Mouse (Mus musculus) small intestine, adult 2 months (tissue): ENCODE data around the gene Chic2. TPM values are rescaled to one million over a fixed set of nuclear protein-coding genes. Genes with fewer than 3 reads are reported as not detected.

ENCODE experiments used
- H3K27ac ChIP-seq: fragments of 200-500 bp; 2 replicates; pipeline ENCODE4 v1.5.1; 2012; ENCODE audit warnings: low read depth, low read length, control low read depth, inconsistent platforms; ENCODE audit not compliant: insufficient read depth
- H3K27me3 ChIP-seq: fragments of 200-500 bp; 2 replicates; pipeline ENCODE4 v1.6.1; 2012; ENCODE audit warnings: mild to moderate bottlenecking, moderate library complexity, low read length, inconsistent platforms; ENCODE audit not compliant: control insufficient read depth, insufficient read depth
- H3K36me3 ChIP-seq: fragments of 200-500 bp; 2 replicates; pipeline ENCODE4 v1.6.1; 2012; ENCODE audit warnings: mild to moderate bottlenecking, low read length, control low read depth, inconsistent platforms; ENCODE audit not compliant: control insufficient read depth, insufficient read depth
- H3K4me1 ChIP-seq: fragments of 200-500 bp; 2 replicates; pipeline ENCODE4 v1.6.1; 2012; ENCODE audit warnings: low read length, inconsistent platforms, mixed read lengths; ENCODE audit not compliant: control insufficient read depth, insufficient read depth, insufficient read length
- H3K4me3 ChIP-seq: fragments of 200-500 bp; 2 replicates; pipeline ENCODE4 v1.5.1; 2012; ENCODE audit warnings: low read depth, mild to moderate bottlenecking, control low read depth, inconsistent platforms, low read length, moderate library complexity
- CTCF ChIP-seq: fragments of 200-500 bp; IDR thresholded peaks from 2 replicates; pipeline ENCODE4 v1.5.1; 2012; ENCODE audit warnings: low read depth, mild to moderate bottlenecking, control low read depth, inconsistent platforms, low read length, moderate library complexity, mixed read lengths; ENCODE audit not compliant: insufficient replicate concordance, insufficient read length; ENCODE audit errors: extremely low read depth
- POLR2A ChIP-seq: fragments of 200-500 bp; IDR thresholded peaks from 2 replicates; pipeline ENCODE4 v1.6.1; 2012; ENCODE audit warnings: low read depth, mild to moderate bottlenecking, control low read depth, inconsistent platforms, low read length, moderate library complexity
- WGBS: fragments of 180-500 bp; shearing (Covaris S2); methylation state at CpG from one replicate; pipeline ENCODE4 v1.1.7; 2018; 5-methylcytosine and 5-hydroxymethylcytosine counted together
- polyA plus RNA-seq: library from polyadenylated mRNA; depleted of rRNA; stranded (reverse); fragments of >200 nt; gene quantifications from 2 replicates; pipeline ENCODE4 v1.2.3, GENCODE M21; 2012

The Chic2 gene
- polyA plus RNA-seq, 1 experiment: 1.8 TPM

DNA sequence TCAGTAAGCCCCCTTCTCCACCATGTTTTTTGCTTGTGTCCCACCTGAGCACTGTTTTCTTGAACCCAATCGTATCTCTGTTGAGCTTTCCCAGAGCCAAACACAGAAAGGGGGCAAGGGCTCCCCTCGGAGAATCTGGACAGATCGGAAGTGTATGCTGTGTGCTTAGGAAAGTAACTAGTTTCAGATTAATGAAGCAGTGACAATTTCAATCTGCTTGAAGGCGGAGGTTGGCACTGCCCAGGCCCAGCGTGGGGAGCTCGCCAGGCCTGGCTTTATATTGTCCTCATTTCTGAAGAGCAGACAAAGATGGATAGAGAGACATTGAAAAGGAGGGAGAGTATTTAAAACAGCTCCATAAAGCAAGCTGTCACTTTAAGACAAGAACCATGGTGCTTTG is 37.9 kb upstream of the Chic2 start:
- TF ChIP-seq CTCF (no peak), POLR2A (no peak)
- 20% methylated on average over 6 of the region's 6 CpGs for WGBS
- no peaks in the 10 kb centered on the region for H3K4me1 ChIP-seq
- no peak overlapping the region for H3K27ac ChIP-seq
- no peak overlapping the region for H3K4me3 ChIP-seq
- H3K36me3 ChIP-seq: no peaks in the 10 kb centered on the region
- H3K27me3 ChIP-seq: peaks cover 76% of the 10 kb centered on the region

DNA sequence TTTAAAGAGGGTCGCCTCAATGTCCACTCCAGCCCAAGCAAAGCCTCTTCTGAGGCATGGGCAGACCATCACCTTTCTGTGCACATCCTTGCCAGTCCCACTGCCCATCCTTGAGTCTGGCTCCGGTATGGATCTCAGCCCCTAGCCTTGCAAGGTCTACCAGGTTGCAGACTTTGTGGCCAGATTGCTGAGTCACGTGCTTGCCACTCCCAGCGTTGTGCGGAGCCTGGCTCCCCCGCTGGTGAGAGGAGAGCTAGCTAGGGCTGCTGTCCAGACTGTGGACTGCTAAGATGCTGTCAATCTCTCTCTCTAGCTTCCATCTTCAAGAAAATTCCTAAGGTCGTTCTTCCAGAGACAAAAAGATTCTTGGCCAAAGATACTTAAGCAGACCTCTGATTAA is 35.0 kb upstream of the Chic2 start:
- Histone ChIP-seq H3K27ac (no peak overlapping the region), H3K36me3 (no peaks in the 10 kb centered on the region), H3K4me1 (no peaks in the 10 kb centered on the region), H3K27me3 (peaks cover 79% of the 10 kb centered on the region), H3K4me3 (no peak overlapping the region)
- TF ChIP-seq CTCF: no peak
- no peak for TF ChIP-seq POLR2A
- WGBS: 2% methylated on average over 7 of the region's 7 CpGs

DNA sequence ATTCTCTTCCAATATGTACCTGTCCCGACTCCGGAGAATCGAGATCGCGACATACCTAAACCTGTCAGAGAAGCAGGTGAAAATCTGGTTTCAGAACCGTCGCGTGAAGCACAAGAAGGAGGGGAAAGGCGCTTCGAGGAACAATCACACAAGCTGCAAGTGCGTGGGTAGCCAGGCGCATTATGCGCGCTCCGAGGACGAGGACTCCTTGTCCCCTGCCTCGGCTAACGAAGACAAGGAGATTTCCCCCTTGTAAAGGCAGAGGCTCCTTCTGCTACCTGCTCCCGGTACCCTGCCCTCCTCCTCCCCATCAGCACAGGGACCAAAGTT is 32.4 kb upstream of the Chic2 start:
- 3% methylated on average over 19 of the region's 19 CpGs for WGBS
- Histone ChIP-seq H3K4me1 (no peaks in the 10 kb centered on the region), H3K27me3 (peaks cover 82% of the 10 kb centered on the region), H3K4me3 (no peak overlapping the region), H3K36me3 (no peaks in the 10 kb centered on the region), H3K27ac (no peak overlapping the region)
- TF ChIP-seq POLR2A (no peak), CTCF (no peak)

DNA sequence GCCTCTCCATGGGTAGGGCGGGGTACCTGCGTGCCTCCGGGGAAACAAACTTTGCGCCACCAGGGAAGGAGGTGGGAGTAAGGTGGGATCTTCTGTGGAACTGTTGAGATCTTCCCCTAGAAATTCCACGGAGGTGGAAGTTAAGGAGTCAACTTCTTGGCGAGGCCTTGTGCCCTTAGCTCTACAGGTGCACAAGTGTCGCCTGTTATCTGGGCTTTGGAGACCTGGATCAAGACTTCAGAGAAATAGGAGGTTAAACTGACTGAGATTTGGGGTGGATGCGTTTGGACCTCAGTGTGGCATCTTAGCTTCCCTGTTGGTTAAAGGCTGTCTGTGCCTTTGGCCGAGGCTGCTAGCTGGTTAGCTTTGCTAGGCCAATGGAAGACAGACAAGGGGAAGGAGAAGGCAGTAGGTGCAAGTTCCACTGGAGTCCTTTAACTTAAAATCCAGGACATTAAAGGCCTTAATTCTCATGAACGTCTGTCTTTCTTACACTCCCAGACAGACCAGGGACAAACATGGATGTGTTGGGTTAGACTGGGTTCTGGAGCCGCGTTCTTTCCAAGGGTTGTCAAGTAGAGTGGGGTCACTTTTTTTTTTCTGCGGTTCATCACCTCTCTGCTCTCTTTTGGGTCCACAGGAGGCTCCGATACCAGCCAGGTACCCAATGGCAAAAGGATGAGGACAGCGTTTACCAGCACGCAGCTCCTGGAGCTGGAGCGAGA is 31.9 kb upstream of the Chic2 start:
- Histone ChIP-seq H3K27me3 (peaks cover 83% of the 10 kb centered on the region), H3K4me3 (no peak overlapping the region), H3K36me3 (no peaks in the 10 kb centered on the region), H3K4me1 (no peaks in the 10 kb centered on the region), H3K27ac (no peak overlapping the region)
- 4% methylated on average over 17 of the region's 17 CpGs for WGBS
- TF ChIP-seq CTCF: no peak
- no peak for TF ChIP-seq POLR2A

DNA sequence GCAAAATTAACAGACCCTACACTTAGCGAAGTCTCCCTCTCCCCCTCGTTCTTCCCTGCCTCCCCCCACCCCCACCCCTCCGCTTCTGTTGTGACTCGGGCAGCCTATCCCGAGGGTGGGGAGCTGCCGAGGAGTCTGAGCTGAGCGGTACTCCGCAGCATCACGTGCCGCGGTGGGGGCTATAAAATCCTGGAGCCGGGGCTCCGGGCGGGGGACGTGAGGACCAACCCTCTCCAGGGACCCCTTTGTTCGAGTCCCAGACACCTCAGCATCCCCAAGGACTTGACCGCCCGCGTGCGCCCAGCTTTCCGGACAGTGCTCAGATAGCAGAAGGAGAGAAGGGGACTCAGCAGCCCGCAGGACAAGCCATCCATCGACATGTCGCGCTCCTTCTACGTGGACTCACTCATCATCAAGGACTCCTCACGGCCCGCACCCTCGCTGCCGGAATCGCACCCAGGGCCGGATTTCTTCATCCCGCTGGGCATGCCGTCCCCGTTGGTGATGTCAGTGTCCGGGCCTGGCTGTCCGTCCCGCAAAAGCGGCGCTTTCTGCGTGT is 30.9 kb upstream of the Chic2 start, which contains the start of gene Gsx2:
TSS of gene Gsx2 (plus strand) at position 219 of the 559 bp plus-strand sequence.
- Histone ChIP-seq H3K4me1 (no peaks in the 10 kb centered on the region), H3K36me3 (no peaks in the 10 kb centered on the region), H3K27ac (no peak within 1 kb of the TSS), H3K4me3 (no peak within 1 kb of the TSS), H3K27me3 (peaks cover 88% of the 10 kb centered on the region)
- WGBS: 4% methylated on average over 41 of the region's 41 CpGs
- TF ChIP-seq POLR2A: no peak
- TF ChIP-seq CTCF: no peak

DNA sequence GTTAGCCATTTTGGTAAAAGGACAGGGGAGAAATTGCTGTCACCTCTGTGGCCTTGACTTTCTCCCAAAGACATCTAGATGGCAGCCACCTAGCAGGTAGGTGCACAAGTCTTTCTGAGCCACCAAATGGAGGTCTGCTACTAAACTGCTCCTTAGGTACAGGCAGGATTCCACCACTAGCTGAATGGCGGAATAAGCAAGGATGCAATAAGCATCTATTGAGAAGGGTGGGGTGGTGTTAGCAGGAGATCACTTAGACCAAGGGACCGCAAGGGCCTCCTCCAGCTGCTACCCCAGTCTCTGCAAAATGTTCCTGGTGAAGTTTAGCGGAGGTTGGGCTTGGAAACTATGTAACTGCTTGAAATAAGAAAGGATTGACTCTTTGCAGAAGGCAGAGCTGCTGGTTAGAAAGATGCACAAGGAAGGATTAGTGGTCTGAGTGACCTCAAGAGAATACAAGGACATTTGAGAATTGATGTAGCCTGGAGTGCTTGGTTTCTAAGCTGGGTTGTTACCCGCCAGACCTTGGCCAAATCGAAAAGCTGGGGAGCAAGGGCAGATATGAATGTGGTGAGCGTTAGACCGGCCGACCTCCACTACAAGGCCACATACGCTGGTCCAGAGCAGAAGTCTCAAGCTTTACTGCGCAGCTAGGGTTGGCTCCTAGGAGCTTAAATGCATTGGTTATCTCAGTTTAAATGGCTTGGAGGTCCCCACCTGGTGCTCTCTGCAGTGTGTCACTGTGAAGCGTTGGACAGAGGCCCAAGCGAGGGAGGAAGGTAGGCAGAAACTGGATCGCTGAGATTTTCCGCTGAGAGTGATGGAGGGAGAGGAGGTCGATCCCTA is 30.2 kb upstream of the Chic2 start:
- Histone ChIP-seq H3K4me1 (no peaks in the 10 kb centered on the region), H3K27ac (no peak overlapping the region), H3K27me3 (peaks cover 89% of the 10 kb centered on the region), H3K36me3 (no peaks in the 10 kb centered on the region), H3K4me3 (no peak overlapping the region)
- TF ChIP-seq CTCF (no peak), POLR2A (no peak)
- 12% methylated on average over 15 of the region's 15 CpGs for WGBS

DNA sequence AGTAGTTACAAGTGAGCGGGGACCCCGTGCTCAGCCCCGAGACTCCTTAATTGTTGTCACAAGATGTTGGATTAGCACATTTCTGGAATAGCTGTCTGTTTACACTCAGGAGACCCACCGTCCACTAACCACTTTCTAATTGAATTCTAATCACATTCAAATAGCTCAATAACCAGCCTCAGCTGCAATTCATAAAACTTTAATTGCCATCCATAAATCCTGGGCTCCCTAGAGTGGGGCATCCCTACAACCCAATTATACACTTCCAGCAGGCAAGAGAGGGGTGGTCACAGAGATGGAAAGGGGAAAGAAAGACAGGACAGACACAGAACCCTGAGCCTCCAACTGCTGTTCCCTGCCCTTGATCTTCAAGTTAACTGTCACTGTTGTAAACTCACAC is 29.6 kb upstream of the Chic2 start:
- no peaks in the 10 kb centered on the region for H3K36me3 ChIP-seq
- no peak overlapping the region for H3K4me3 ChIP-seq
- peaks cover 89% of the 10 kb centered on the region for H3K27me3 ChIP-seq
- TF ChIP-seq CTCF (no peak), POLR2A (no peak)
- no peaks in the 10 kb centered on the region for H3K4me1 ChIP-seq
- WGBS: 20% methylated on average over 4 of the region's 4 CpGs
- no peak overlapping the region for H3K27ac ChIP-seq
